Mouse (Mus musculus) heart, postnatal 4 days (tissue): ENCODE data around the gene Nceh1. TPM values are rescaled to one million over a fixed set of nuclear protein-coding genes. Genes with fewer than 3 reads are reported as not detected.
"Not testable (repeated sequence)": the region's sequence is repeated elsewhere in the genome, so short reads cannot be mapped to it uniquely, and the experiment has no call there.

Experiments used
- DNase-seq: peaks from one replicate; pipeline ENCODE4 v3.0.0; 2021
- total RNA-seq, 2 experiments: library from RNA; stranded (reverse); gene quantifications; 2 replicates each; pipeline ENCODE4 v1.2.3; 2021

Nceh1 gene
- total RNA-seq, 2 experiments from 2014 or later = 111 to 114 TPM

DNA sequence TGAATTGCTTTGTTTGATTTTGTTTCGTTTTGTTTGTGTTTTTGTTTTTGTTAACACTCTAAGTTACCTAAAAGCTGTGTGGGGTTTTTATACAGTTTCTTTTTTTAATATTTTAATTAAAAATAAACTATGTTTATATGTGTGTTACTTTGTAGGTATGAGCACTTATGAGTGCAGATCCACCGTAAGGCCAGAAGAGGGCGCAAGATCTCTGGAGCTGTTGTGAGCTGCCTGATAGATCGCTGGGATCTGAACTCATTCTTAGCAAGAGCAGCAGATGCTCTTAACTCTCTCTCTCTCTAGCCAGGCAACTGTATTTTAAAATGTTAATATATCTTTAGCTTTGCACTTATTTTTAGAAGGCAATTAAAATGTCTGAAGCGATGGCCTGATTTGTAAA, 101.5 kb downstream of the Nceh1 start:
- no peak for DNase-seq

DNA sequence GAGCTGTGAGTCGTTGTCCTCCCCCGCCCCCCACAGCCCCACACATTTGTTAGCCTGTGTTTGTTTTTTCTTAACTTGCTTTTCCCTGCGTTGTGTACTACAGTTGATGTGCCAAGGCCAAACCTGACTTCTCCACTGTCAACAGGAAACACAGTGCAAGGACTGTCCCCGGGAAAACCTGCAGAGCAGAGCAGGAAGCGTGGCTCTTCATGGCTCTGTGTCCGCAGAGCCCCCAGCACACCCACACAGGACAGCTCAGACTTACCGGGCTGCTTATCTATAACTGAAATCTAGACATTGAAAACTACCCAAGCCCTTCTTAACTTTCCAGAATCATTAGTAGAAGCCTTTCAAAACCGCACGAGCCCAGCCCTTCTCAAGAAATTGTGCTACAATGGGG, 102.3 kb downstream of the Nceh1 start:
- DNase-seq = peak; percentile 16

DNA sequence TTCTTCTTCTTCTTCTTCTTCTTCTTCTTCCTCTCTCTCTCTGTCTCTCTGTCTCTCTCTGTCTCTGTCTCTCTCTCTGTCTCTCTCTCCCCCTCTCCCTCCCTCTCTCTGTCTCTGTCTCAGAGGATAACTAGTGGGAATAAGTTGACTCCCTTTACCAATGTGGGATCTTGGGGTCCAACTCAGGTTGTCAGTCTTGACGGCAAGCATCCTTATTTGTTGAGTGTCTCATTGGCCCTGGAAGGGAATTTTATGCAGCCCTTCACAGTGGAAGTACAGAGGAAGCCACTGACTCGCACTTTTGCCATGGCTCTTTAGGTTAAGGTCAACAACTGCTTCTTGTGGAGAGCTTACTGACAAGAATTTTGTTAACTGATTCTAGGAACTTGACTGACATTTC, 105.5 kb downstream of the Nceh1 start:
- DNase-seq = no peak

DNA sequence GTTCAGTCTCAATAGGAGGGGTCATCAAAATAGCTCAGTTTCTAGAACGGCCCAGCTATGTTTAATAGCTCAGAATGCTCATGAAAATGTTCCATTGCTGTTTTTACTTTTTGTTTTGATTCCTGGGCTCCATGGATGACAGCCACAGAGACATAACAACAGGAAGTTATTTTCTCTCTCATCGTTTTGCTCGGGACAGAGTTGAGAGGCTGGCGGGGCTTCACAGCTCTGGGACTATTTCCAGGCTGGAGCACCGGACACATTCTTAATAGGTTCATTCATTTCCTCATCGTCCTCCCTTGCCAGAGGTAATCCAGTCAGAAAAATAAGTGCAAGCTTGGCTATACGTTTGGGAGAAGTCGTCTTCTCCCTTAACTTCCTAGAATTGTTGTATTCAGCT, 106.1 kb downstream of the Nceh1 start:
- peak; percentile 33 for DNase-seq

DNA sequence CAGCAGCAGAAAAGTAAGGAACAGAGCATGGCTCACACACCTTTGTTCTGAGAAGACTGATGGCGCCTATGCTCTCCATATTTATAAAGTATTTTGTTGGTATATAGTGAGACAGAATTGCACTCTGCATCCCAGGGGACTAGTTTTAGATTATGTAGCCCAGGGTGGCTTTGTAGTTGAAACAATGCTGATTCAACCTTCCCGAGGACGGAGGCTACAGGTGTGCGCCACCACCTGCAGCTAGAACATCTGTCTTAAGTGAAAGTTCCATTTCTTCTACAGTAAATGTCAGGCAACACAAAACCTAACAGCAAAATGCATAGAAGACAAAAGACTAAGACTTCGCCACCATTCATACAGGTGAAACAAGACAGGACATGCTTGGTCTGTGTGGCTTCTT, 107.5 kb downstream of the Nceh1 start:
- DNase-seq = no peak

DNA sequence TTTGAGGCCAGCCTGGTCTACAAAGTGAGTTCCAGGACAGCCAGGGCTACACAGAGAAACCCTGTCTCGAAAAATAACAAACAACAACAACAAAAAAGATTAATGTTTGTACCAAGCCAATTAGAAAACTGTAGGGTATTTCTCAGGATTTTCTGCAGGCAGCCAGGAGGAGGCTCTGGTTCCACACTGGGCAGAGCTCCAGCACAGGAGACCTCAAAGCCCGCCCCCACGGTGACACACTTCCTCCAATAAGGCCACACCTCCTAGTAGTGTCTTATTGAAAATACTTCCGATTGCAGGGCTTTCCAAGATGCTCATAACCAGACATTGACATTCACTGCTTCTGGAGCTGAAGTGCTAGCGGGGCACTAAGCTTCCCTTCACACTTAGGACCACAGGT, 108.2 kb downstream of the Nceh1 start:
- DNase-seq = not testable (repeated sequence)

DNA sequence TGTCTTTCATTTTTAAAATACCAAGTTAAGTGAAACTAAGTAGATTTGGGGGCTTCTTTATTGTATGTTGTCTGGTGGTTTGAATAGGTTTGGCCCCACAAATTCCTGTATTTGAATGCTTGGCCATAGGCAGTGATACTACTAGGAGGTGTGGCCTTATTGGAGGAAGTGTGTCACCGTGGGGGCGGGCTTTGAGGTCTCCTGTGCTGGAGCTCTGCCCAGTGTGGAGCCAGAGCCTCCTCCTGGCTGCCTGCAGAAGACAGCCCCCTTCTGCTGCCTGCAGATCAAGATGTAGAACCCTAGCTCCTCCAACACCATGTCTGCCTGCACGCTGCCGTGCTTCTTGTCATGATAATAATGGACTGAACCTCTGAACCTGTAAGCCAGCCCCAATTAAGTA, 108.6 kb downstream of the Nceh1 start:
- not testable (repeated sequence) for DNase-seq

DNA sequence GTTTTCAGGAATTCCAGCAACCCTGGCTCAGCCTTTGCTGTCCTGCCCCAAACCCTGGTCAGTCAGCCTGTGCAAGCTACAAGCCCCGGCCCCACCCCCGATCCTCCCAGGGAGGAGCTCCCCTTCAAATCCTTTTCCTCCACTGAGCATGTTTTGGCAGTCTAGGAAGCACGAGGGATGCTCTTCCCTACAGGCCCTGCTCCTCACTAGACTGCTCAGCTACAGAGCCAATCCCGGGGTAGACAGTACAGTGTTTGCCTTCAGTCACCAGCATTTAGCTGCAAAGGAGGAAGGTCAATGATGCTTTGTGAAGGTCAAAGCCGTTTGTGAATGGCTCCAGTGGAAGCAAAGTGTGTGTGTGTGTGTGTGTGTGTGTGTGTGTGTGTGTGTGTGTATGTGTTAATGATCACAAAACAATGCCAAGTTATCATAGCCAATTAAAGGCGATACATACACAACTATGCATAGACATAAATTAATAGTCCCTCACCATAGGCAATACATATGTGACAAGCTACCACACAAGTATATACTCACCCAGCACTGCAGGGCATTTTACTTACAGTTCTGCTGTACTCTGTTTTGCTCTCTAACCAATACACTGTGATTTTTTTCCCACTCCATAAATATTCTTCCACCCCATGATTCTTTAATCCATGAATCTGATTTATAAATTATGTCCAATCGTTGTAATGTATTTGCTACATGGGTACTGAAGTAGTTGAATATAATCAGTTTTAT, 111.0 kb downstream of the Nceh1 start:
- DNase-seq = no peak

DNA sequence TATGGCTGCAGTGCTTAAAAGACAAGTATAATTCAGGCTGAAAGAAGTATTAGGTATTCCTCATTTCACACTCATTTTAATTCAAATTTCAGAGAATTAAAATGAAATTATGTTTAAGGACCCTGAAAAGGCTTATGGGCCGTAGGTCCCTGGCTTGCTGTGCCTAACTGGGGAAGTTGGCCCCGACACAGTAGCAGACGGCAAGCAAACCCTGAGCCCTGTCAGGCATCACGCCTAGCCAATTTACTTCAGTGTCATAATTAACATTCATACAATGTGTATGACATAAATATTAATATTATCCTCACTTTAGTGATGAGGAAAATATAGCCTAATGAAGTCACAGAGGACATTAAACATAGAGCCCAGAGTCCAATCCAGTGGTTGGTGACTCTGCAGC, 117.7 kb downstream of the Nceh1 start:
- no peak for DNase-seq

DNA sequence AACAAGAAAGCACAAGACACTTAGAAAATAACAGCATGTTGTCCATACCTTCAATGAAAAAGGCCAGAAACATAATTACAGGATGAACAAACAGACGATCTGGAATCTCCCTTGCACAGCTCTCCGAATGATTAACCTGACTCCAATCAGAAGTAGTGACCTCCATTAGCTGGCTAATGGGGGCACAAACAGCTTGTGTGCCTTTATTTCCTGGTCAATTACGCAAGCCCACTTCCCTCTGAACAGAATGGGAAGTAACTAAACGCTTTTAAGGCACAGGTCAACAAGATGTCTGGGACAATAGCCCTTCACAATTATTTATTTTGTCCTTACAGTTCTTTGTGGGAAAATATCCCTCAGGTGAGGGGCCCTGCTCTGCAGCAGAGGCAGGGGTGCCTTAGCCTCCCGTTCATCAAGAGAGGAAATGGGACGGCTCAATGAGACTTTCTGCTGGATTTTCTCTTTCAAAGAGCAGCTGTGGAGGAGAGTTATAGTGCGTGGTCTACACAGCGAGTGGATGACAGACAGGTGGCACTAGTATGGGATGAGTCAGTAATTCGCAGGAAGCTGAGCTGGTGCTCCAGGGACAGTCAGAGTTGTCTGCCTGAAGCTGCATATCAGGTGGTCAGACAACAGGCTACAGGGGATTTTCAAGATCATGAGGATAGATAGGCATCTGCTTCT, 119.7 kb downstream of the Nceh1 start:
- DNase-seq = no peak

DNA sequence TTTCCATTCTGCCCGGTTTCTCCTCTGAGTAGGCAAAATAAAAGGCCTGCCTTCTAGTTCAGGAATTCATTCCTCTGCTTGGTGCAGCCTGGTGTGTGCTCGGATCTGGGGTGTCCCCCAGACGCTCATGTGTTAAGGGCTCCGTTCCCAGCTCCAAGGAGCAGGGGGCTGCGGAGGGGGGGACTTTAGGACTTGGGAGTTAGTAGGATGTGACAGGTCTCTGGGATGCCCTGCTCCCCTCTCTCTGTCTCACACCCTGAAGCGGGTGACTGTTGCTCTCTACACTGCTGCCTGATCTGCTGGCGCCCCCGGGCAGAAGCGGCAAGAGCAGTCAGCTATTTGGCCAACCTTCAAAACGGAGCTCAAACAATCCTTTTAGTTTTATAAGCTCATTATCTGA, 124.0 kb downstream of the Nceh1 start:
- DNase-seq = no peak

DNA sequence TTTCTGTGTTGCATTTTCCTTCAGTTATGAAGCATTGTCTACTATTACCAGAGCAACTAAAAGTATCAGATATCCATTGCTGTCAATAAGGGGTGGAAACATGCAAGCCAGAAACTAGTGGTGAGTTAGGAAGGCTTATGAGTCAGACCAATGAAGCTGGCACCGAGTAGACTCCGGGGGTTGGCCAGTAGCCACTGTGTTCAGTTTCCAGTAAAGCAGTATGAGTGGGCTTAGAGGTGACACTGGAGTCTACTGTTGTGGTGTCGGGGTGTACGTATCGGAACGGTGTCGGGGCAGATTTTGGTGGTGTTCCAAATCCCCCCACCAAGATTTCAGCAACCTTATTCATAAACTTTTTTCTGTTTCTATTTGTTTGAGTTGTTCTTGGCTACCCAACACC, 128.2 kb downstream of the Nceh1 start:
- no peak for DNase-seq

DNA sequence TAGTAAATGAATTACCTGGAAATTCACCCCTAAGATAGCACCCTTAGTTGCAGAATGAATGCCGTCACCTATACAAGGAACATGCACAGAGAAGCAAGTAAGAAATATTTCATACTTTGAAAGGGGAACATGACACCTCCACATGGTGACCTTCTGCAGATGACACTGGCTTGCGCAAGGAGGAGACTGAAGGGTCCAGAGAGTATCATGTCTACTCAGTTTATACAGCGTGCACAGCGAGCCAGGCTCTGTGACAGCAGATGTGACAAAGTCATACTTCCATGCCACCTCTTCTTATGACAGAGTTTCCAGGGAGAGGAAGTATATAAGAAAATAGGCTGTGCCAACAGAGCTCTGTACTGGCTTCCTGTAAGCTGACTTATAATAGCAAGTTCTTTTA, 128.7 kb downstream of the Nceh1 start:
- DNase-seq = no peak

DNA sequence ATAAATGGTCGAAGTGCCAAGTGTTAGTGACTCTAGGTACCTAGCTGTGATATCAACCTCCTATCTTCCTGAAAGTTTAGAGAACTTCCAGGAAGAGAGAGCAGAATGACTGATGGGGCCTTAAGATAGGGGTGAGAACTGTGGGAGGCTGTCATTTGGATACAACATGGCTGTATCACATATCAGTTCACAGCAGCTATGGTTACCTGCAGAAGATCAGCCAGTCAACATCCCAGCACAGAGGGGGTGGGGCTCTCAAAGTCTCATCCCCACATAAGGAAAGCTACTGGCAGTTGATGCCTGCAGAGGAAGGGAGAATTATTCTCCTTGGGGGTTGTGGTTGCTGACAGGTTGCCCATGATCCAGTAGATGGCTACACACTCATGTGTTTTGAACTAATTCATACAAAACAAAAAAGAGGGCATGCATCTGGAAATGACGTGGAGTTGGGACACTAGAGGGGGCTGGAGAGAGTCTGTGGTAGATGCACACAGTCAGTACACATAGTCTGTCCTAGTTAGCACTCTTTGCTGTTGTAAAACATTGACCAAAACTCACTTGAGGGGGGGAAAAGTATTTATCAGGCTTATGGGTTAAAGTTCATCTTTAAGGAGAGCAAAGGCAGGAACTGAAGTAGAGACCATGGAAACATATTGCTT, 131.9 kb downstream of the Nceh1 start:
- no peak for DNase-seq

DNA sequence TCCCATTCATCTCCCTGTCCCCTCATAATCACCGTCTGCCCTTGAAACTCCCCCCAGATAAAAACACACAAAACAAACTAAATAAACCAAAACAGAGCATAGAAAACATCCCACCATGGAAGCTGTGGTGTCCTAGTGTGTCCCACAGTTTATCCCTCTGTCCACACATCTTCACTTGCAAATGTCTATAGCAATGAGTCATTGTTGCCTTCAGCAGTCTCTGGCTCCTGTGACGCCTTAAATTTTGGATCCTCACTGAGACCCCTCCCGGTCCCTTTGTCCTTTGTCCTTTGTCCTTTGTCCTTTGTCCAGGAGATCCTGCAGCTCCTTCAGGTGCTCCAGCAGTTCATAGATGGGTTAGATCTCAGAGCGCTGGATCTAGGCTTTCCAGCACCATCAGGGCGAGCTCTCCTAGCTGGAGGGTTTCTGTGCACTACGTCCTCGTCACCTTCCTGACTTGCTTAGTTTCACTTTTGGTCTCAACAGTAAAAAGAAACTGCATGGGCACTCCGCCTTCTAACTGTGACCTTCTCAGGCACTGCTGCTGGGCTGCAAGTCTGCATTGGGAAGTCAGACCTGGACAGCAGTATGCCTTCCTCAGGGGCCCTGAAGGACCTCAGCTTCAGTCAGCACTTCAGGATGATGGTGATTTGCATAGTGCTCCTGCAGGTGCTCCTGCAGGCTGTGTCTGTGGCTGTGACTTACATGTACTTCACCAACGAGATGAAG, 134.0 kb downstream of the Nceh1 start, which contains the start of gene Tnfsf10:
TSS of gene Tnfsf10 (plus strand) at position 470 of the 729 bp plus-strand sequence.
- peak; percentile 22 for DNase-seq

DNA sequence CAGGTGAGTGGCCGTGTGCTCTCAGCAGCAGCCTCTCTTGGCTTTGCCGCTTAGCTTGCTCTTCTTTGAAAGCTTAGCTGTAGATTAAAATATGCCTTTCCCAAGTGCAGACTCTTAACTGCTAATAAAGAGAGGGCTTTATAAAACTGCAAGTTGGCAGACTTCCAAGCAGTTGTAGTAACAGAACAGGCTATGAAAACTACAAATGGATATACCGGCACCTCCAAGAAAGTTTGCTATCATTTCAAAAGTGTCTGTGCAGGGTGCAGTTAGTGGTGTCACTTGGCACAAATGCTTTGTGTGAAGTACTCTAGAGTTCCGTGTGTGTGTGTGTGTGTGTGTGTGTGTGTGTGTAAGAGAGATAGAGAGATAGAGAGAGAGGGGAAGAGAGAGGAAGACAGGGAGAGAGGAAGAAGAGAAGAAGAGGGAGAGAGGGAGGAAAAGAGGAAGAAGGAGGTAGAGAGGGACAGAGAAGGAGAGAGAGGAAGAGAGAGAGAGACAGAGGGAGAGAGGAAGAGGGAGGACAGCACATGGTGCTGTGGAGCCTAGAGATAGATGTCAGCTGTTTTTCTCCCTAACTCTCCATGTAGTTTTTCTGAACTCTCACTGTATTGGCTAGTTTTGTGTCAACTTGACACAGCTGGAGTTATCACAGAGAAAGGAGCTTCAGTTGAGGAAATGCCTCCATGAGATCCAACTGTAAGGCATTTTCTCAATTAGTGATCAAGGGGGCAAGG, 134.7 kb downstream of the Nceh1 start:
- no peak for DNase-seq

DNA sequence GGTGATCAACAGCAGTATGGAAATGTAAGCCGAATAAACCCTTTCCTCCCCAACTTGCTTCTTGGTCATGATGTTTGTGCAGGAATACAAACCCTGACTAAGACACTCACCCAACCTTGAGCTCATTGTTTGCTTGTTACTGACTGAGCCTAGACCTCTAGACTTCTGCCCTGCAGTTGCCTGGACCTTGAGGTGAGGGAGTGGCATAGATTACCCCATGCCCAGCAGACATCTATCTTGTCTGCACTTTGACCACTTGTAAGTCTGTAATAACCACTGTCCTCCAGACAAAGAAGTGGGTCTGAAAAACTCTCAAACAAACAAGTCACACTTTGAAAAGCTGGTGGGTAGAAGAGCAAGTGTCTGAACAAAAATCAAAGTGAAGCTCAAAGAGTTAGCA, 136.9 kb downstream of the Nceh1 start:
- DNase-seq = no peak

DNA sequence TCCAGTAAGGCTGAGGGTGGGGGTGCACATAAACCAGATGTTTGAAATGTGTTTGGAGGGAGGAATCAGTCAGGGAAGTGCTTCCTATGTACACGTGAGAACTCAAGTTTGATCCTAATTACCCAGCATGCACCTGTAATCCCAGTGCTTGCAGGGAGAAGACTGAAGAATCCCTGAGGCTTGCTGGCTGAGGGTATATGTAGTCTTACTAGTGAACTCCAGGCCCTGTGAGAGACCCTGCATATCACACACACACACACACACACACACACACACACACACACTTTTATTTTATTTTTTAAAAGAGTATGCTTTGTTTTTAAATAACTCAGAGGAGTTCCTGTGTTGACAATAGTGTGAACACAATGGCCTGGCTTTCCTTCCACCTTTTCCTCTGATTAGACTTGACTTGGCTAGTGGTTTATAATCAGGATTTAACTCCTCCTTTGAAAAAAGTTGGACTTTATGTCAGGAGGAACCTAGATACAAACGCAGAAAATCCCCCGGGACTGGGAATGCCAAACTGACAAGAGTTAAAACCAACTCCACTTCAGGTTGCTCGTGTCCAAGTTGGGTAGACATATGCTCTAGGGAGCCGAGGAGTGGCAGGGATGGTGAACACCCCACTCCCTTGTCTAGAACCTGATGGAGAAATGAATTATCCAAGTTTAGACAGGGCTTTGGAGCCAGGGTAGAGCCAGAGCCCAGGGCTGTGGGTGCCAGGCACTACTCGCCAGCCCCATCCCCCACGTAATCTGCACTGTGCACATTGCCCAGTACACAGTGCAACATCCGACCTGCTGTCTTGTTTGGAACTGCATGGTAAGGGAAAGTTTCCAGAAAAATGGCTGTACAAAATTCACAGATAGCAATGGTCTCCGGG, 138.1 kb downstream of the Nceh1 start:
- peak; percentile 23 for DNase-seq

DNA sequence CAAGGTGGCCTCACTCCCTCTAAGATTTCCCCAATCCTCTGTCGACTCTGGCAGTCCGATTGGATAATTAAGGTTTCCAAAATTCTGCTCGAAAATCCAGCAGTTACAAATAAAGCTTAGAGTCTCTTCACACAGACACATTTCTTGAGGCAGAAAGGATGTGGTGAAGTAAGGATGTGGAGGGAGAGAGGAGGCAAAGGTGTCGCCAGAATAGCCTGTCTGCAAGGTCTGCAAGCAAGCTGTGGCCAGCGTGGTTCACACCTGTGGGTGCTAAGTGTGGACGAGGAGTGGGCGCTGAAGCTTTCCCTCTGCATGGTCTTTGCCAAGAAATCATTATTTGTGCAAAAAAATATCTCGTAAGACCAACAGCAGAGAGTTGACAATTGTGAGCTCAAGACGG, 139.8 kb downstream of the Nceh1 start:
- DNase-seq = no peak

DNA sequence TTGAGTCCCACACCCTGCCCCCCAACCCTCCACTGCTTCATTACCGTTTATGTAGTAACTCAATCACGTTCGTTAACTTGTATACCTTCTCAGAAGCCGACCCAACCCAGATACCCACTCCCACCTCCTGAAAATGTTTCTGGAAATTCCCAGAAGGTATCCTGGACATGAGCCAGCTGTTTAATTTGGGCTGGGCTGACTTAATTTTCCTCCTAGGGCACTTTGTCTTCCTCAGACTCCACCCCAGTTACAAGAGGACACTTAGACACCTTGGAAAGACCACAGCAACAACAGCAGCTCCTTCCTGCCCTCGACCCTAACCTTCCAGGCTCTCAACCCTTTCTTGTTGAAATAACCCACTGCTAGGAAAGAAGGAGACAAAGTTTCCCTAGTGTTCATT, 140.8 kb downstream of the Nceh1 start:
- DNase-seq = no peak

DNA sequence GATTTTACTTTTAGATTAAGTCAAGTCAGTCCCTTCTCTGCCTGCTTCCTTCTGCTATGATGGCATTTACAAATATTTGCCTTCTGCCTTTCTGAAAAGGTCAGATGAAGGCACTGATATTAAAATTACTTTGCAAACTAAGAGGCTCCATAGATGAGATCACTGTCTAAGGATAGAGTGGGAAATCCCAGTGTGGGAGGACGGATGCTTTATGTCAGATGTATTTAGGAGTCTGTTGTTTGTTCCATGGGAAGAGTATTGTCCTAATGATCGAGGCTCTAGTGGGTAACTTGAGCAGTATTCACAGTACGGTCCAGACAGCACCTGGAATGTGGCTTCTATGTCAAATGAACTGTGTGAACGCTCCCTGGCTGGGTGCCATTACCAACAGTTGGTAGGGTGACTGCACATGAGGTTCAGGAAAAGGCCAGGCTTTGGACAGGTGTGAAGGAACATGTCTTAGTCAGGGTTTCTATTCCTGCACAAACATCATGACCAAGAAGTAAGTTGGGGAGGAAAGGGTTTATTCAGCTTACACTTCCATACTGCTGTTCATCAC, 143.9 kb downstream of the Nceh1 start:
- peak; percentile 11 for DNase-seq
